Mouse (Mus musculus) CD4-positive, CD25-positive, alpha-beta regulatory T cell, adult 4 months (primary cell): Measurements from ENCODE around the gene Slc26a11. TPM values are rescaled to one million over a fixed set of nuclear protein-coding genes. Genes with fewer than 3 reads are reported as not detected.

Source experiments
- ATAC-seq: one replicate; pipeline ENCODE4 v1.8.0; 2017
- polyA plus RNA-seq, 2 experiments: library from polyadenylated mRNA; unstranded; fragments of 100-300 nt; shearing (Covaris generic); gene quantifications; one replicate each; pipeline ENCODE4 v1.2.1; 2017

Gene Slc26a11
- polyA plus RNA-seq, result 10 to 100 TPM in 1 of 2 experiments, 1 to 10 TPM in 1; 8.0 to 16.2 TPM

DNA sequence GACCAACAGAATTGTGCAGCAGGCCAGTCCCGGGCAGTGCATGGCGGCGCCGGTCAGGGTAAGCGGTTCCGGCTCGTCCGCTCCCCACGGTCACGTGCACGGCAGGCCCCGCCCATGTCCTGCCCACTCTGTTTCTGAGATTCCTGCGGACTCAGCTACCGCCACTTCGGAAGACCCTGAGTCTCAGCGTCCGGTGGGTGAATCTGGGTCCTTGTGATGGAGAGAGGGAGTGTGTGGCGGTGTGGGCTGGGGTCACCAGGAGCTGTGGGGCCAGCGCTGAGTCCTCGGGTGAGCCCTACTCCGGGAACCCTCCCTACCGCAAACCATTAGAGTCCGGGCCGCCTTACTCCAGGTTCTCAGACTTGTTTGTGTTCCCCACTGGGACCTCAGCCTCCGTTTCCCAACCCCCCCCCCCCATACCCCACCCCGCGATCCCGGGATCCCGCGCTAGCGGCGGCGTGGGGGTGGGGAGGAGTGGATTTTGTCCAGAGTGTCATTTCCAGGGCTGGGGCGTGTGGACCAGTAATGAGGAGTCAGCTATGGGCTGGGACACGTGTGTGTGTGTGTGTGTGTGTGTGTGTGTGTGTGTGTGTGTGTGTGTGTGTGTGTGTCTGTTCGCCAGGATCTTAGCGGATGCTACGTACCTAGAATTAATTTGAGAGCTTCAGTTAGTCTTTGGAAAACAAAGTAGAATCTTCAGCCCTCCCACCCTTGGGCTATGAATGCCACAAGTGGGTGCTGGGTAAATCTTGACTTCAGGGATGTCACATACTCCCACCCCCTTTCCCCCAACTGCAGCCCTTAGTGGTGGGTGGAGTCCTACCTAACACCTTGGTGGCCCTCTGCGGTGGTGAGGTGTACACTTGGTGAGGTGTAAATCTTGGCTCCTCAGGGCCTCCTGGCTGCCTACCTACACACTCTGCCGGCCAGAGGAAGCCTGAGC is at the start of gene Slc26a11, which contains the start of gene Sgsh:
Gene Slc26a11 (plus strand): TSS at position 115 of the 943 bp plus-strand sequence.
Gene Sgsh (minus strand): TSS at position 94 of the 943 bp plus-strand sequence.
- peak; percentile 71 for ATAC-seq

DNA sequence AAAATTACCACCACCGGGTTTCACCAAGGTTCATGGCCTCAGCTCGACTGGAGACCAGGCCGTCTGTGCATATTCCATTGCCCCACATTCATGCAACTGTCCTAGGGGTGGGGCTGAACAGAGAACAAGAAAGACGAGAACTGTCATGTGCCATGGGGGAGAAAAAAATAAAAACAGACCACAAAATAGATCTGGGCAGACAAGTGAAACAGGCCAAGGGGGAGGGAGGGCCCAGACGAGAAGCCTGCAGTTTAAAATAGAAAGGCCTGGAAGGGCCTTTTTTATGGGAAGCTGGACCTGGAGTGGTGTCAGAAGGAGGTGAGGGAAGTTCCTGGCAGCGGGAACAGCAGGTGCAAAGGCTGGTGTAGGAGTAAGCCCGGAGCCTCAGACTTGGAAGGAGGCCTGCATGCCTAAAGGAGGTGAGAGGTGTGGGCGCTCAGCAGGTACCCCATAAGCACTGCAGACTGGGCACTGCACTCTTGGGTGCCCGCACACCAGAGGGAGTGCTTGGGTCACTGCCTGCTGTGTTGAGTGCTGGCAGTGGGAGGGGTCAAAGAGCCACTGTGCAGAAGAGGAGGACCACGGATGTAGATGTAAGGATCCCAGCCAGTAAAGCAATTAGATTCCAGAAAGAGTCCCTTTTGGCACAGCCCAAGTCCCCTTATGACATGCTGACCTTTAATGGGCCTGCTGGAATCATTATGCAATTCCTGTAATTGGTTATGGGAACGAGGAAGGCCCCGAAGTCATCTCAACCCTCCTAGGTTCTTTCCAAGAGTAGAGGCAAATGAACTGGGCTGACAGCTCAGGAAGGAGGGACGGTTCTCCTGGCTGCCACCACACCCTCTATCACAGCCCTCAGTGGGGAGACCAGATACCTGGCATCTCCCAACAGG is 48.3 kb upstream of the Slc26a11 start:
- no peak for ATAC-seq

DNA sequence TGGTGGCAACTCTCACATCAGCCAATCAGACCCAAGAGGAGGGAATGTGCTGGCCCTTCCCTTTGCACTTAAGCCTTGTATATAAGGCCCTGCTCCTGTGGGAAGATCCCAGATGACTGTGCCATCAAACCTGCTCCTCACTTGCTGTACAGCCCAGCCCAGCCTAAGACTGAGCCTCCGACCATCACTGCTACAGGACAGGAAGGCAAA is 47.8 kb upstream of the Slc26a11 start, which contains the start of gene Card14:
Gene Card14 (plus strand): TSS at position 111 of the 210 bp plus-strand sequence.
- no peak for ATAC-seq

DNA sequence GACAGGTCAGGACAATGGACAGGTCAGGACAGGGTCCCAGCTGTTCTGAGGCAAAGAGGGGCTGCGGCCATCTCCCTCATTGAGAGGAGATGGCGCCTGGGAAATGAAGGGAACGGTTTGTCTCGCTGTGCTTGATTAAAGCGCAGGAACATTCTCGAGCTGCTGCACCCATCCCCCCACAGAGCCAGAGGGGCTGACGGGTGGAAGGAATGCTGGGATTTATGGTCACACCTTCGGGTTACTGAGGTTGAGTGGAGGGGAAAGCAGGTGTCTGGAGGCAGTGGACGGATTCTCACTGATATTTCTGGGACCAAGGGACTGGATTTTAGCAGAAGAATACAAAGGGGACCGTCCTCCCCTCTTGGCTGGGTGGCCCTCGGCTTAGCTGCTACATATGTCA is 47.4 kb upstream of the Slc26a11 start:
- ATAC-seq, result no peak

DNA sequence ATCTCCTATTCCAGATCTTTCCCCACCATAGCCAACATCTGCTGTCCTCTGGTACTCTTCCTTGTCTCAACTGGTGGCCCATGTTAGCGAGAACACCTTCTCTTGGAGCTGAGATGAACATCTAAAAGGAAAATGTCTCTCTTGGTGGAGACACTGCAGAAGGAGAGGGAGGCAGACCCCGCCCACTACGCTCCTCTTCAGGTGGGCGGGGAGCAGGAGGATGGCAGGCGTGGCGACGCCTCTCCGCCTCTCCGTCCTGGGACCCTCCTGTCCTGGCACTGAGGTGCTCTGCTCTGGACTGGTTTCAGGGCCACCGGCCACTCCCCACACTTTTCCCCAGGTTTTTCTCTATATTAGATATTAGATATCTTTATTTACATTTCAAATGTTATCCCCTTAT is 44.7 kb upstream of the Slc26a11 start:
- no peak for ATAC-seq

DNA sequence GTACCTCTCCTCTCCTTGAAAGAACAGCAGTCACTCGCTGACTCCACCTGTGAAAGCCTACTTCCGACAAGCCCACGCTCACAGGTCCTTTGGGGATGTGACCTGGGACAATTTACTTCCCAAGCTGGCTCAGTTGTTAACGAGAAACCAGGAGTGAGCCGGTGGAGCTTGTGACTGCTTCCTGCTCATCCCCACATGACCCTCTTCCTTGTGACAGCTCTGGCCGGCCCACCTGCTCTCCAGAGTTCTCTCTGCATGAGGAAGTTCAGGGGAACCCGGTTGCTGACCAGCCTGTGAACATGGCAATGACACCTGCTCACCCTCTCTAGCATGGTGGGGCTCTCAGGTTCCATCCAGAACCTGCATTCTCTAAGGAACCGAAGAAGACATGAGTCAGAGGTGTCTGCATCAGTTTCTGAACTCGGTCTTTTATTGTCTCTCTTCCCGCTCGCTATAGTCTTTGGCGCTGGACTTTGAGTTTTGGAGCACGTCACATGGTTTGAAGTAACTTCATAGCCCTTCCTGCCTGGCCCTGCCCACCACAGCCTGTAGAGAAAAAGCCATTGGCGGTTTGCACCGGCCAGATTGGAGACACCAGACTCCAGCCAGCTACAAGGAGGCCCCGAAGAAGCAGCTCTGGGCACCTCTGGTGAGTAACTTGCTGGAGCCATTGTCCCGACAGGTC is 41.0 kb upstream of the Slc26a11 start:
- ATAC-seq, result no peak

DNA sequence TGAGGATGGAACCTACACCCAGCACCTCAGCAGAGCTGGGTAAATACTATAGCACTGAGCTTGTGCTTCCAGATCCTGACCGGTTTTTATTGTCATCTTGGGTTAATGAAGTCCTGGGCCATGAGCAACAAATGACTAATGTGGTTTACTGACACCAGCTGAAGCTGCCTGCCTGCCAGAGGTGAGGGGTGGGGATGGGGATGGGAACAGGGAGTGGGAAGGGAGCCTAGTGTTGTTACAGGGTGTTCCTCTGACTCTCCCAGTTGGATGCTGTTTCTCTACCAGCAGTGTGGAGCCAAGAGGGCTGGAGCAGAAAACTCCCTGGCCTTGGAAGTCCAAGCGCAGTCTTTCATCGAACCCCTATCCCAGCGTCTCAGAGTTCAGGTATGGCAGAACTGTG is 38.6 kb upstream of the Slc26a11 start:
- no peak for ATAC-seq

DNA sequence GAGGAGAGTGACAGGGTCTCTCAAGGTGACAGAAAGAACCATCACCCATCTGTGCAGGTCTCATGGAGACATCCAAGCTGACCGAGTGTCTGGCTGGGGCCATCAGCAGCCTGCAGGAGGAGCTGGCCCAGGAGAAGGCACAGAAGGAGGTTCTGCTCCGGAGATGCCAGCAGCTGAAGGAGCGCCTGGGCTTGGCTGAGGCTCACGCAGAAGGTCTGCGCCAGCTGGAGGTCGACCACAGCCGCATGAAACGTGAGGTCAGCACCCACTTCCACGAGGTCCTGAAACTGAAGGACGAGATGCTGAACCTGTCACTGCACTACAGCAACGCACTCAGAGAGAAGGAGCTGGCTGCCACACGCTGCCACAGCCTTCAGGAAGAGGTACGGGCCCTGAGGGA is 32.8 kb upstream of the Slc26a11 start:
- no peak for ATAC-seq

DNA sequence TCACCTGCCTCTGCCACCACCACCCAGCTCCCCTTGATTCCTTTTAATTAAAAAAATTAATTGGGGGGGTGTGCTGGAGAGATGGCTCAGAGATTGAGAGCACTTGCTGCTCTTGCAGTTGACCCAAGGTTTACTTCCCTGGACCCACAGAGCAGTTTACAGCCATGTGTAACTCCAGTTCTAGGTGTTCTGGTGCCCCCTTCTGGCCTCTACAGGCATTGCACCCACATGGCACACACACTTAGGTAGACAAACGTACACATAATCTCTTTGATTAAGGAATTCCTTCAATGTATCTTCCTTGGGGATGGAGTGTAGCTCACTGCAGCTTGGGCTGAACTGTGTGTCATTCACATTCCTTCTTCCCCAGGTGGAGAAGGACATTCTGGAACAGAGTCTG is 30.3 kb upstream of the Slc26a11 start:
- ATAC-seq, result no peak

DNA sequence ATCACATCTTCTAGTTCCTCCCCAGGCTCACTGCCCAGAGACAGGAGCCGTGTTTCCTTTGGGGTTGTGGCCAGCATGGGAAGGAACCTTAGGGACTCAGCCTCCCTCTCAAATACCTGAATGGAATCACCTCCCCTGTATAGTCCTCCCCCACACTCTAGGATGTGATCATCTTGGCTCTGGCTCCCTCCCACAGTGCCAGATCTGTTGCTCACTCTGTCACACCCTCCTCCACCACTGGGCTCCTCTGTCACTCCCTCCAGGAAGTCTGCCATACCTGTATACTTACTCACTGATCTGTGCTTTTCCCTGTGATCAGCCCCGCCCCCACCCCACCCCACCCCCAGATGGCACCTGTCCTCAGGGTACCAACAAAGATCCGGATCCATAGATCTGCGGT is 24.8 kb upstream of the Slc26a11 start:
- ATAC-seq, result no peak

DNA sequence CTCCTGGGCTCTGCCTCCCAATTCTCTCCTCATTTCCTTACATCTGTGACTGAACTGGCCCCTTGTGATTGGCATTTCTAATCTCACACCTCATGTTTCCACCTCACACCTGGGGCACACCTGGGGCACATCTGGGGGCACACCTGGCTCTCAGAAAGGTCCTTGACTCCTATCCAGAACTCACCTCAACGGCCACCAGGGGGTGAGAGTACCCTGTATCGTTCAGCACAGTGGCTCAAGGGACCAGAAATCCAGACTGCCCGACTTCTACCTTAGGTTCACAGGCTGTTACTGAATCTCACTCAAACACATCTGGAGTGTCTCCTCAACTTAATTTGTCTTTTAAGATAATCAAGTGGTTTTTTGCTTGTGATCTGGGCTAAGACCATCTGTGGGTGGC is 23.4 kb upstream of the Slc26a11 start:
- no peak for ATAC-seq

DNA sequence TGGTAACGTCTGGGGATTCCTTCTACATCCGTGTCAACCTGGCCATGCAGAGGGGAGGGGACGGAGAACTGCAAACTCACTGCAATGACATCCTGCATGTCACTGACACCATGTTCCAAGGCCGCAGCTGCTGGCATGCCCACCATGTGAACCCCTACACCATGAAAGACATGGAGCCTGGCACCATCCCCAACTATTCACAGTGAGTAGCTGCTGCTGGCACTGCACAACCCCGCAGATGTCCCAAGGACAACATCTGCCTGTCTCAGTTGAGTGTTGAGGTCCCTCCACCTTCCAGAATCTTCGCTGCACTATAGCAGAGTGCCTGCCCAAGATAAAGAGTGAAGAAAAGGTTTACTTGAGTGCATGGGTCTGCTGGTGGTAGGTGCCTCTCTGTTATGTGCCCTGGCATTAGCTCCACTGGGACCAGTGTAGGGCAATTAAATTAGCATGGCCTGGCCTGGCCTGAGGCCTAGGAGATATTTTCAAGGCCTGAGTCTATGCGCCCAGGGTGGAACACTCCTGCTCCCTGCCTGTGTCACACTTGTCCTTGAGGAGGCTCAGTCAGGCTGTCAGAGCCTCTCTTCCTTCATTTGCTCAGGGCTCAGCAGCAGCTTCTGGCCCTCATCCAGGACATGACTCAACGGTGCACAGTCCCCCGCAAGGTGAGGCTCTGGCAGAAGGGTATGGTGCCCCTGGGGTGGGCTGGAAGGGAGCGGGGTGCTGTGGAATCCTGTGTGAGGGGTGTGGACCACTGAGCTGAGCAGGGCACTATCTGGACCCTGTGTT is 16.9 kb upstream of the Slc26a11 start:
- no peak for ATAC-seq

DNA sequence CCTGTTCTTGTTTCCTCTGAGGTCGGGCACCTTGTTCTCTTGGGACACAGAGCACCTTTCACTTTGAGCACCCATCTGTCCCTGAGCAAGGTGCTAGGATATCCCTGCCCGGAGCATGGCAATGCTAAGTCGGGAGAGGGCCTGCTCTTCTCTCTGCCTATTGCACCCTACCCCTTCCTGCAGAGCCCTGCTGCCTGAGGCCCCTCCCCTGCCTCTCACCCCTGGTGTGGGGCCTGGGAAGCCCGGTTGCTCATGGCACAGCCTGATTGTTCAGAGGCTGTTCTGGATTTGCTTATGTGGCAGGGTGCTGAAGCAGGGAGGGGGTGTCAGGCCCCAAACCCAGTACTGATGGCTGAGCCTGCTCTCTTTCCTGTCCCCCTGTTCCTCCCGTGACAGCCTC is 16.2 kb upstream of the Slc26a11 start:
- no peak for ATAC-seq

DNA sequence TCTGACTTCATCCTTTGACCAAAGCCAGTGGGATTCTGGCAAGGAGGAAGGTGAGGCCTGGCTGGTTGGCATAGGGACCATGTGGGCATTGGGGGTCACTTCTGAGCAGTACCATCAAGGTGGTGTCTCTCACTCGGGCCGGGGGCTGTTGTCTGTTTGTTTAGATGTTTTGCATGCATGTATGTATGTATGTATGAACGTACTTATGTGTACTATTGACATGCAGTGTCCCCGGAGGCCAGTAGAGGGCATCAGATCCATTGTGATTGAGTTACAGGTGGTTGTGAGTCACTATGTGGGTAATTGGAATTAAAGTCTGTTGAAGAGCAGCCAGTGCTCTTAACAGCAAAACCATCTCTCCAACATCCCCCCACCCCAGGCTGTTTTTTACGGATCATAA is 15.7 kb upstream of the Slc26a11 start:
- peak; percentile 75 for ATAC-seq

DNA sequence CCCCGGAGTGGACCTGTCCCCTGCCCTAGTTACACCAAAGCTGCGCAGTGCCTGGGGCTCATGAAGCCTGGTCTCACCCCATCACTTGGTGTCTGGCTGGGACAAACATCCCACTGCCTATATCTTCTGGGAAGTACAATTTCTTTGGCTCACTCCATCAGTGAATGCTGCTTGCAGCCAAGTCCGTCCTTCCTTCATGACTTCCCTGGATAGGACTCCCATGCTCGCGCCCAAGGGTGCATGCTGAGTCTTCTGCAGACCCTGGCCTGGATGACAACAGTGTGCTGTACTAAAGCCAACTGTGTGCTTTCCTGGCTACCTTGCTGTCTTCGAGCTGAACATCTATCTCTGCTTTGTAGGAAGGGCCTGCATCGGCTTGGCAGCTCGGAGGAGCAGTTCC is 11.2 kb upstream of the Slc26a11 start:
- no peak for ATAC-seq

DNA sequence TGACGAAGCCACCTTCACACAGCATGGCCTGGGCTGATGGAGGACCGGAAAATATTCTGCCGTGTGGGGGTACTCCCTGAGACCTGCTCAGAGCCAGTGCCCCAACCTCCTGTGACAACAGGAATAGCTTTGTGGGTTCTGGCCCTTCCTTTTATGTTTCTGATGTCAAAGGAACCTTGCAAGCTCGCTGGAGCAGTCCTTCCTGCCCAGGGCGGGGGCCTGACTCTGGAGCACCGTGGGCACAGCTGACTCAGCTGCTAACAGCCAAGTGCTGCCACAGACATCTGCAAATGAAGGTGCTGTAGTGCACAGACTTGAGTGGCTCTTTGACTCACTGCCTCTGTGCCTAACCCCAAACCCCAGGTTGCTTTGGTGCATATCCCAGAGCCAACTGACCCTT is 10.5 kb upstream of the Slc26a11 start:
- no peak for ATAC-seq

DNA sequence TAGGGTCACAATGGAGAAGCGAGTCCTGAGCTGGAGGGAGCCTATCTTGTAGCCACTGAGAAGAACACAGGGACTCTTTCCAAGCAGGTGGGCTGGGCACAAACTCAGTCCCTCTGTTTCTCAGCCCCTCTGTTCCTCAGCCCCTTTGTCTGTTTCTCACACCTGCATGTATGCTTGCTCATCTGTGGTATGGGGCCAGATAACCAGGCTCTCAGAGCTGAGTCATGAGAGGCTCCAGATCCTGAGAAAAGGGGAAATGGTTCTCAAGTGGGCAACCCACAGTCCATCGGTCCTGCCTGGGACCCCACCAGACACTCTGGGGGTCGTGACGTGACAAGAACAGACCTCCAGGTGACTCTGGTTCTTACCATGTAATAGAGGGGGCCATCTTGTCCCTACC is 8.2 kb upstream of the Slc26a11 start:
- ATAC-seq, result no peak

DNA sequence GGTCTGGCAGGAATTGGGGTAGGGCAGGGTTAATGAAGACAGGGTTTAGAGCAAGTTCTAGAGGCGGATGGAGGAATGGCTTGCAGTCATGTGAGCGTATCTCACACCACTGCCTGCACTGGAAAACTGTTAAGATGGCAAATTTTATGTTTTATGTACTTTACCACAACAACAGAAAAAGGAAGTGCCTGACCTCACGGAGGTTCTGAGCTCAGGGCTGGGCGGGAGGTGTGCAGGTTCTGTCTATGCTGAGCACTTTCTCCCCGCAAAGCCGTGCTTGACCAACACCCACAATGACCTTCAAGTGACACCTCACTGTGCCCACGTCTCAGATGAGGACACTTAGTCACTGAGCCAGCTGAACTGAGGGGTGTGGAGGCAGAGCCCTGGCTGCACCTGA is 3.2 kb upstream of the Slc26a11 start:
- ATAC-seq, result peak; percentile 18

DNA sequence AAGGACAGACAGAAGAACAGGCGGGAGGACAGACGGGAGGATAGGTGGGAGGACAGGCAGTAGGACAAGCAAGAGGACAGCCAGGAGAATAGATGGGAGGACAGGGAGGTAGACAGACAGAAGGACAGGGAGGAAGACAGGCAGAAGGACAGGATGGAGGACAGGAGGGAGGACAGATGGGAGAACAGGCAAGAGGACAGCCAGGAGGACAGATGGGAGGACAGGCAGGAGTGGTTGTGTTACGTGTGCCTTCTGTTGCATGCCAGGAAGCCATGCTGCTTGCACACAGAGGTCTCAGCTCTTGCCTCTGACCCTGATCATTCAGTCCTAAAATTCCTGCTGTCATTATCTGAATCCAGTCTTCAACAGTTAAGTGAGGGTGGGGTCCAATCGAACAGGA is 1.4 kb upstream of the Slc26a11 start:
- ATAC-seq, result no peak

DNA sequence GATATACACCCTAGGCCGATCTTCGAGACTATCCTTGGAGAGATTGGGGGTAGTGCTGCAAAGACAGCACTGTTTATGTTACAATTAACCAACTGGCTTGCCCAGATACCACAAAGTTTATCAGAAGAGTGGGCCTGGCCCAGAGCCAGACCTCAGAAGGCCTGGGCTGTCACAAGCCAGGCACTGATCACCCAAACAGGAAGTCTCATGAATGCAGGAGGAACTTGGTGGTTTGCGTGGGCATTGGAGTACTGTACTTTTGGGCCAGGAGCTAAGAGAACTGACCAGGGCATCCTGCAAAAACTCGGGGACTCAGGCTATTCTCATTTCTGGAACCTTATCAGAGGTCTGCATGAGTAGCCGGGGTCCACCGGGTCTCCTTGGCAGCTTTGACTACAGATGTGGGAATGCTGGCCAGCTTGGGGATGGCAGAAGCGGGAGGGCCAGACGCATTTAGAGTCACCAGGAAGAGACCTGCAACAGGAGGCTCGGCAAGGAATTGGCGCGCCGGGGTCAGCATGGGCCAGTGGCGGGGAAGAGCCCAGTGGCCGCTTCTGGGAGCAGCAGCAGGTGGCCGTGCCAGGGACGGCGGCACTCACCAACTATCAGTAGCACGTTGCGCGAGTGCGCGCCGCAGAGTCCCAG is 437 bp upstream of the Slc26a11 start:
- ATAC-seq, result peak; percentile 68

DNA sequence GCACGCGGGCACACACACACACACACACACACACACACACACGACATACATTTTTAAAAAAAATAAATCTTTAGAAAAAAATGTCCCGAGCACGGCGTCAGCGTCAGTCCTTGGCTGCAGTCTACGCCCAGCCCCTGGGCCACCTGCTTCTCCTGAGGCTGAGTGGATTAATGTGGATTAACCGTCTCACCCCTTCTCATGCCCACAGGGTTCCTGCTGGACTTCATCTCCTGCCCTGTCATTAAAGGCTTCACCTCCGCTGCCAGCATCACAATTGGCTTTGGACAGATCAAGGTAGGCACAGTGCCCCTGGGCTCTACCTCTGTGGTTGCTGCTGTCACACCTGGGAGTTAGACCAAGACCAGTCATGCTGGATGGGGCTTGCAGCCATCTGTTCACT is 3.7 kb downstream of the Slc26a11 start:
- no peak for ATAC-seq
